Mouse (Mus musculus) ES-Bruce4 (cell line): ENCODE data around the gene Btbd19.

Source experiments
- CTCF ChIP-seq: IDR thresholded peaks from one replicate; pipeline ENCODE4 v1.8.1; 2011; ENCODE audit warnings: low read depth, low read length
- EP300 ChIP-seq: IDR thresholded peaks from 2 replicates; pipeline ENCODE4 v1.6.1; 2011; ENCODE audit warnings: low read depth, low read length; ENCODE audit not compliant: insufficient read depth
- POLR2A ChIP-seq: IDR thresholded peaks from one replicate; pipeline ENCODE4 v1.8.1; 2011; ENCODE audit warnings: low read length; ENCODE audit not compliant: insufficient read depth

GRCm38 (mm10) chr4:117148047-117148713, 22.7 kb upstream of the Btbd19 start:
- no peak for TF ChIP-seq CTCF
- TF ChIP-seq POLR2A: no peak
- no peak for TF ChIP-seq EP300
